Mouse (Mus musculus): ENCODE data around the gene Farp2. TPM values are rescaled to one million over a fixed set of nuclear protein-coding genes. Genes with fewer than 3 reads are reported as not detected.

Farp2 gene
- total RNA-seq, 1 experiment from 2014 or later, result 1.7 TPM

DNA sequence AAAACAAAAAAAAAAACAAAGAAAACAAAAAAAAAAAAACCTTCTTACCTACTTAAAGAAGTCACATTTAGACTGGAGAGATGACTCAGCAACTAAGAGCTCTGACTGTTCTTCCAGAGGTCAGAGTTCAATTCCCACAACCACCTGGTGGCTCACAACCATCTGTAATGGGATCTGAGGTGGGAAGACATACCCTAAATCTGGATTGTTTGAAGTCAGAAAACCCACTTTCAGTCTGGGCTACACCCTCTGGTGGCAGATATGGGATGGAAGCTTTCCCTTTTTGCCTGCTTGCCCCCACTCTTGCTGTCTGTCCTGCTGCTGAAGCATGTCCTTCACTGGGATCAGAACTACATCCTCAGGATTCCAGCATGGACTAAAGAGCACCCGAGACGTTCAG lies 31.3 kb downstream of the Farp2 start:
- no peak for ATAC-seq (ENCODE audit: extremely low read depth, insufficient number of reproducible peaks, low FRiP score, poor library complexity, severe bottlenecking)

DNA sequence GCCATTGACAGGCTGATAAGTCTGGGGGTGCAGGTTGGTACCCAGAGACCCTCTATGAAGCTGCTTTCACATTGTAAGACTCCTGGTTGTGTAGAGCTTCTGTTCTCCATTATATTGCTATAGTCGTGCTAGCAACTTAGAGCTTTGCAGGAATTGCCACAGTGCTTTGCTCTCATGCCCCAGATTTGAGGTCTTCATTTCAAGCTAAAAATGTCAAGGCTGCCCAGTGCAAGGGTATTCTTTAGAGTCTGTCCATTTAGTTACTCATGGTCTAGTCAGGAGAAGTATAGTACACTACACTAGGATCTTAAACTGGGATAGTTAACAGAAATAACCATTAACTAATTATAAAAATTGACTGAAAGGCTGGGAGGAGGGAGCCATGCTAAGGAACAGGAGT lies 35.4 kb downstream of the Farp2 start:
- ATAC-seq (ENCODE audit: extremely low read depth, insufficient number of reproducible peaks, low FRiP score, poor library complexity, severe bottlenecking), result no peak

DNA sequence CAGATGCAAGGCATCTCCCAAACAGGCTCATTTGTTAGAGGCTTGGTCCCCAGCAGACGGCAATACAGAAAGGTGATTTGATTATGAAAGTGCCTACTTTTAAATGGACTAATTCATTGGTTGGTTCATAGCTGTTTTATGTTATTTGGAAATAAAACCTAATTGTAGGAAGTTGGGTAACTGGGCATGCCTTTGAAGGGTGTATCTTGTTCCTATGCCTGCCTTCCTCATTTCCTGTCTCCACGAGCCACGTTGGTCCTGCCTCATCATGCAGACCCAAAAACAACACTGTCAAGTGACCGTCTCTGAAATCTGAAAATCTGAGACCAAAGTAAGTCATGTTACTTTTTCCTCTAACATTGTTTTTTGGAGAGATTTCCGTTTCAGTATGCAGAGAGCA lies 39.5 kb downstream of the Farp2 start:
- ATAC-seq (ENCODE audit: extremely low read depth, insufficient number of reproducible peaks, low FRiP score, poor library complexity, severe bottlenecking), result no peak

DNA sequence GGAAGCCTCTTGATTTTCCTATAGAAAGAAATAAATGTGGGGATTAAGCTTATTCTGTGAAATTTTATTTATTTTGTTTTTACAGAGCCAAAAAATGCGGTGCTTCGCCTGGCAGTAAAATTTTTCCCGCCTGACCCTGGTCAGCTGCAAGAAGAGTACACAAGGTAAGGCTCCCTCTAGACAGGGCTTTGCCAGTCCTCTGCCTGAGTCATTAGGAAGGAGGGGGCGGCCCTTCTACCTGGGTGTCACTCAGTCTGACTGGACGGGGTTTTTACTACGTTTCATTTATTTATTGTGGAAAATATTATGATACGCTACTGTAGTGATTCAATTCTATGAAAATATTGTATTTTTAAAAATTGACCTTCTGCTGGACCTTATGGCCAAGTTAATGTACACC lies 51.3 kb downstream of the Farp2 start:
- ATAC-seq (ENCODE audit: extremely low read depth, insufficient number of reproducible peaks, low FRiP score, poor library complexity, severe bottlenecking), result no peak

DNA sequence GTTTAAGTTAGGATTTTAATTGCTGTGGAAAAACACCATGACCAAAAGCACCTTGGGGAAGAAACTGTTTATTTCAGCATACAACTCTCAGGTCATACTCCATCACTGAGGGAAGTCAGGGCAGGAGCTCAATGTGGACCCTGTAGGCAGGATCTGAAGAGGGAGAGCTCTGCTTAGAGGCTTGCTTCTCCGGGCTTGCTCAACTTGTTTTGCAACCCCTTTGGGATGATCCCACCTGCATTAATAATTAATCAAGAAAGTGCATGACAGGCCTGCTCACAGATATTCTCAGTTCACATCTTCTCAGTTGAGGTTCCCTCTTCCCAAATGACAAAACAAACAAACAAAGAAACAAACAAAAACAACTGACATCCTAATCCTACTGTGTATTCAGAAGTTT lies 51.8 kb downstream of the Farp2 start:
- ATAC-seq (ENCODE audit: extremely low read depth, insufficient number of reproducible peaks, low FRiP score, poor library complexity, severe bottlenecking), result no peak

DNA sequence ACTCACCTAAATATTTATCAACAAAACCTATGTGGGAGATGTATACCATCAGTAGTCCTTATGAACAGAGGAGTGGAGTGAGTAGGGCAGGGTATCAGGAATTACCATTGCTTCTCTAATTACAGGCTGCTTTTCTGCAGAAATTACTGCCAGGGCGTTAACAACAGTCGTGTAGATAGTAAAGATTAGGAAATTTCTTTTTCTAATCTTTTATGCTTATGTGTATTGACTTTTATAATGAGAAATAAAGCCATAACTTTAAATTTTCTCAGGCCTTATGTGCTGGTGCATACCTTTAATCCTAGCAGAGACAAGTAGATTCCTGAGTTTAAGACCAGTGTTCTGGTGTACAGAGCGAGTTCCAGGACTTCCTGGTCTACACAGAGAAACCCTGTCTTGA lies 52.9 kb downstream of the Farp2 start:
- no peak for ATAC-seq (ENCODE audit: extremely low read depth, insufficient number of reproducible peaks, low FRiP score, poor library complexity, severe bottlenecking)

DNA sequence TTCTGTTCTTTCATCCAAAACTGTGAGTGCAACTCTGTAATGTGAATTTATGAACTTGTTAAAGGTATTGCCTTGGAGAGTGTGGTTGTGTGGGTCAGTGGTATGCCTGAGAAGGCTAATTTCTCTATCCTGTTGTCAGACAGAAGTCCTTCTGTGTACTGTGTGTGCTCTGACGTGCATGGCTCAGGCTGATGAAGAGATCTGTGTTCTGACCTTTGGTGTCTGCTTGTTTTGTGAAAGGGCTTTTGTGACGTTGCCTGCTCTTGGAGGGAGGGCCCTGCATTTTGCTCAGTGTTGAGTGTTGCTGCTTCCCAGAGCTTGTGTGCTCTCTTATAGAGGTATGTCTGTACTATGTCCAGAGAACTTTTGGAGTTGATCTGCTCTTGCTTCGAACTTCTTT lies 55.1 kb downstream of the Farp2 start:
- ATAC-seq (ENCODE audit: extremely low read depth, insufficient number of reproducible peaks, low FRiP score, poor library complexity, severe bottlenecking), result no peak

DNA sequence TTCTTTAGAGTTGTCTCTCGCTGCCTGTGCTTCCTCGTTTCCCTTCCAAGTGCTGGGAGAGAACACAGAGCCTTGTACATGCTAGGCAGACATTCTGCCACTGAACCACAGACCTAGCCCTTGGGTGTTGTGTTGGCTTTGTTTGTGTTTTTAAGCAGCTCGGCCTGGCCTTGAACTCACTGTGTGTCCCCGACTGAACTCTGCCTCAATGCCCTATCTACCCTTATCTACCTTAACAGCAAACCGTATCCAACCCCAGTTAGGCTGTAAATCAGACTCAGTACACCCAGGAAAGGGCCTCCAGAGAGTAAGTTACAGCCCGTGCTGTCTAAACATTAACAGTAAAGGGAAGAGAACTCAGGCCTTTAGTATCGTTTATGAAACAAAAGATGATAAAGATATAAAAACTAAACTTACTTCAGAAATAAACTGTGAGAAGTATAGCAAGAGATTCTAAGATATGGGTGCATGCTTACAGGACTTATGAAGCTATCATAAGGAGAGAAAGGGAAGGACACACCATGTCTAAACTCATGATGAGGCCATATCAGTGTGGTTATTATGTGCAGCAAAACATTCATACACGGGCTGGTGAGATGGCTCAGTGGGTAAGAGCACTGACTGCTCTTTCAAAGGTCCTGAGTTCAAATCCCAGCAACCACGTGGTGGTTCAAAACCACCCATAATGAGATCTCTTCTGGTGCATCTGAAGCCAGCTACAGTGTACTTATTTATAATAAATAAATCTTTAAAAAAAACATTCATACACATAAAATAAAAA lies 56.0 kb downstream of the Farp2 start:
- no peak for ATAC-seq (ENCODE audit: extremely low read depth, insufficient number of reproducible peaks, low FRiP score, poor library complexity, severe bottlenecking)

DNA sequence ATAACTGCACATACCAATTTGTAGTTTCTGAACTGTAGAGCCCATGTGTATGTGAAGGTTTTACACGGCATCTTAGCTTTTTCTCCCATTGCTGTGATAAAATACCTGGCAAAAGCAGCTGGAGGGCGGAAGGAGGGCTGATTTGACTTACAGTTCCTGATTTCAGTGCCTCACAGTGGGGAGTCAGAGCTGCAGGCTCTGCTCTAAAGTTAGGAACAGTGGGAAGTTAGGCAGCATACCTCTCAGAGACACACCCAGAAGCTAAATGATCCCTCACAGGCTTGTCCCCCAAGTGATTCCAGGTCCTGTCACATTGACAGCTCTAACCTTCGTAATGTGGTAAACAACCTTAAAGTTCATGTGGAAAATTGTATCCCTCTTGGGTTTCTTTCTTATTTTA lies 65.2 kb downstream of the Farp2 start:
- ATAC-seq (ENCODE audit: extremely low read depth, insufficient number of reproducible peaks, low FRiP score, poor library complexity, severe bottlenecking), result no peak

DNA sequence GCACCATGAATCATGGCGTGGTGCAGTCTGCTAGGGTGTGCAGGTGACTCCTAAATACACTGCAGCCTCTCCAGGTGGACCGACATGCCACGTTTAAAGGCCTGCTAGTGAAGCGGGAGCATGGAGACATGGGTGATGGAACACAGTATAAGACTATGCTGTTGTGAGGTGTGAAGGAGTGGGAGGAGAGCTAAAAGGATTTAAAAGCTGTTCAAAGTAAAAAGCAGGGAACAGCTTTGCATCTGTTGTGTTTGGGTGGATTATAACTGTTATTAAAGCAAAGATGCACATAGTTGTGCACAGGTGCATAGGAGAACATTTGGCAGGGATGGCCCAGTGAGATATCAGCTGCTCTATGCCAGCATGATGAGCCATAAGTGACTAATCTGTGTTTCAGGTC lies 66.0 kb downstream of the Farp2 start:
- no peak for ATAC-seq (ENCODE audit: extremely low read depth, insufficient number of reproducible peaks, low FRiP score, poor library complexity, severe bottlenecking)

DNA sequence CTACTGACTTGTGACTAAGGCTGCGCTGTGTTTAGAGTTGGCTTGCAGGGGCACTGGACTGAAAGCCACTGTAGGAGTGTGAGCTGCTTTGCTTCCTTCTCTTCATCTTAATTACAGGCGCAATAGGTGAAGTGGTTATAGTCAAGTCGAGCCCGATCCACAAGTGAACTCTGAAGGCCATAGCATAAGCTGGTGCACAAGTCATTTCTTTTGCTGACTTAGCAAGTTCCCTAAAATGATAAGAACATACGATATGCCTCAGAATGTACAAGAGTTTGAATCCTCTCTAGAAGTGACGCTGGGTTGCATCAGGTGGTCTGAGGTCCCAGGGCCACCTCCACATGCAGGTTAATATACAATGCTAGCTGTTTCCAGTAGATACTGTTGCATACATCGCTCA lies 69.7 kb downstream of the Farp2 start:
- no peak for ATAC-seq (ENCODE audit: extremely low read depth, insufficient number of reproducible peaks, low FRiP score, poor library complexity, severe bottlenecking)

DNA sequence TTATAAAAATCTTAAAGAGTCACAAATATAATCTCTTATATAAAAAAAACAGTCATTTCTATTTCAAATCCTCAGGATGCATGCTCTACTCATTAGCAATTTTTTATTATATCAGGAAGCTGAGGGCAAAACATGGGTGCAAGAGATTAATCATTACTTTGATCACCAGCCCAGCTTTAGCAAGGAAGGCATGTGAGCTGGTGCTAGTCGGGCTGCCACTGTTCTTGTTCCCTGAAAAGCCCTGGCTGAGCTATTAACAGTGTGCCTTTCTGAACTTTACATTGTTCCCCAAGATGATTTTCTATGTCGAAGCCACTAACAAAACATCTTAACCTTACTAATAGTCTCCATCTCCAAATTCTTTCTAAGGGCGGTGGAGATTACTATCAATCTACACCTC lies 76.5 kb downstream of the Farp2 start:
- no peak for ATAC-seq (ENCODE audit: extremely low read depth, insufficient number of reproducible peaks, low FRiP score, poor library complexity, severe bottlenecking)

DNA sequence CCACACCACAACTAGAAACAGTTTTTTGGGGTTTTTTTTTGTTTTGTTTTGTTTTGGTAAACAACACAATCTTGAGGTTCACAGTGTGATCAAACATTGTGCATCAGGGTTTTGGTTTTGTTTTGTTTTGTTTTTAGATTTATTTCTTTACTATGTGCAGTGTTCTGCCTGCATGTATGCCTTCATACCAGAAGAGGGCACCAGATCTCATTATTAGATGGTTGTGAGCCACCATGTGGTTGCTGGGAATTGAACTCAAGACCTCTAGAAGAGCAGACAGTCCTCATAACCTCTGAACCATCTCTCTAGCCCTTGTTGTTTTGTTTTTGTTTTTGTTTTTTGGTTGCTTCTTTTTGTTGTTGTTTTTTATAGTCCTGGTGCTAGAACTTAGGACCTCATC lies 82.1 kb downstream of the Farp2 start:
- no peak for ATAC-seq (ENCODE audit: extremely low read depth, insufficient number of reproducible peaks, low FRiP score, poor library complexity, severe bottlenecking)

DNA sequence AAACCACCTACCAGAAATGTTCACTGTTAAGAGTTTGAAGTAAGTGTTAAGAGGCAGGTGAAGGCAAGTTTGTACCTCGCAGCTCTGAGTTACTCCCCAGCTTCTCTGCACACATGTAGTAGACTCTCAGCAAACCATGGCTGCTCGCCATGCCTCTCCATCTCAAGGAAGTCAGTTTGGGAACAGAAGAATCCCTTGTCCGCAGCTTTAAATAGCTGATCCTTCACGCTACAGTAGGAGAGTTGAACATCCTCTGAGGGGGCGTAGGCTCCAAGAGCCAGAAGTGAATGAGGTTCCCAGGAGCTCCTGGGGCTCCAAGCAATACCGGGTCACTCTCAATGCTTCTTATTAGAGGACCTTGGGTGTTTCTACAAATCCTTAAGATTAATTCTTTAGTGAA lies 84.0 kb downstream of the Farp2 start:
- ATAC-seq (ENCODE audit: extremely low read depth, insufficient number of reproducible peaks, low FRiP score, poor library complexity, severe bottlenecking), result no peak

DNA sequence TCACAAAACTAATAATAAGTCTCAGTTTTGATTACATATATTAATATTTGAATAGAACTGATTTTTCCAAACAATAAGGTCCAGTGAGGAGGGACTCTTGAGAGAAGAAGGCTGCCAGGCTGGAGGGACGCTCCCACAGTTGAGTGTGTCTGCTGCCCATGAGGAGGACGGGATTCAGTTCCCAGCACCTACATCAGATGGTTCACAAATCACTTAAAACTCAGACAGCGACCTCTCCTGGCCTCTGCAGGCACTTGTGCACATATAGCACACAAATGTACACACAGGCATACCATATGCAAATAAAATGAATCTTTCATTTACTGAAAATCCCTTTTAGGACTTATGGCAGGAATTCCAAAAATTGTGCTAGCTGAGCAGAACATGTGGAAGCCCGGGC lies 91.0 kb downstream of the Farp2 start:
- no peak for ATAC-seq (ENCODE audit: extremely low read depth, insufficient number of reproducible peaks, low FRiP score, poor library complexity, severe bottlenecking)

DNA sequence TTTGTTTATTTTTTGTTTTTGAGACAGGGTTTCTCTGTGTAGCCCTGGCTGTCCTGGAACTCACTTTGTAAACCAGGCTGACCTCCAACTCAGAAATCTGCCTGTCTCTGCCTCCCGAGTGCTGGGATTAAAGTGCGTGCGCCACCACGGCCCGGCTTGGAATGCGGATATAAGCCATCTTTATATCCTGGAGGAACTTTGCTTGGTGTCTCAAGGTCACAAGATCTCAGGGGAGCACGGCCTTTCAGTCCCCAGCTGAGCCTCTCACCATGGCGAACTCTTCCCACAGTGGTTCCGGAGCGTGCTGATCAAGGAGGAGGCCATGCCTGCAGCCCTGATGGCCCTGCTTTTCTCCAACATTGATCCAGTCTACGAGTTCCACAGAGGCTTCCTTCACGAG lies 92.0 kb downstream of the Farp2 start:
- no peak for ATAC-seq (ENCODE audit: extremely low read depth, insufficient number of reproducible peaks, low FRiP score, poor library complexity, severe bottlenecking)

DNA sequence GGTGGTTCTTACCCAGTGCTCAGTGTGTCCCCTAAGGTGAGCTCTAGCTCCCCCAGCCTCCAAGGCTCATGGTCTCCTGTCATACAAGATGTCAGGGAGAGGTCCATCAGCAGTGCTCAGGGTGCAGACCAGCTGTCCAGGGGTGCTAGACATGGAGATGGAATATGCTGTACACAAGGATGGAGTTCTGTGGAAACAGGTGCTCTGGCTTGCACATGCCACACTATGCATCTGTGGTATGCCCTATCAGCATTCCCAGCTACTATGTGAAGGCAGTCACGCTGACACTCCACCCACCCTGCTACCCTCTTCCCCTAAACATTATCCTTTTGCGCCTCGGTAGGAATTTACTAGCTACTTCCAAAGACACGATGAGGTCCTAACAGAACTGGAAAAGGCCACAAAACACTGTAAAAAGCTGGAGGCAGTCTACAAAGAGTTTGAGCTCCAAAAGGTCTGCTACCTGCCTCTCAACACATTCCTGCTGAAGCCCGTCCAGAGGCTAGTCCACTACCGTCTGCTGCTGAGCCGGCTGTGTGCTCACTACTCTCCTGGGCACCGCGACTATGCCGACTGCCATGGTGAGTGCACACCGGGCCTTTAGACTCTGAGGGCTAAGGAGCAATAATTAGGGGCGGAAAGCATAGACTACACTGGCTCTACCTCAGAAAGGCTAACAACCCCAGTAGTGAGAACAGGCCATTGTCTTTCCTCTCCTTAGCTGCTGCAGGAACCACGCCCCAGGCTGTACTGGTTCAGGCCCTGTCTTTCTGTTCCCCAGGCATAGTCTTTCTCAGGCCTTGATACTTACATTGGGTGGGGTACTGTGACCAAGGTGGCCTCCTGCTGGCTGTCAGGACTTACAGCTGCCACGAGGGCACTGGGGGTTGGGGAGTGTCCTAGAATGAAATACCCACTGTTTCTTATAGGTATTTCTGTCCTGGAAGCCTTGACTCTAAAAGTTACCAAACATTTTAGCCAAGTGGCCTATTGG lies 95.5 kb downstream of the Farp2 start:
- no peak for ATAC-seq (ENCODE audit: extremely low read depth, insufficient number of reproducible peaks, low FRiP score, poor library complexity, severe bottlenecking)

DNA sequence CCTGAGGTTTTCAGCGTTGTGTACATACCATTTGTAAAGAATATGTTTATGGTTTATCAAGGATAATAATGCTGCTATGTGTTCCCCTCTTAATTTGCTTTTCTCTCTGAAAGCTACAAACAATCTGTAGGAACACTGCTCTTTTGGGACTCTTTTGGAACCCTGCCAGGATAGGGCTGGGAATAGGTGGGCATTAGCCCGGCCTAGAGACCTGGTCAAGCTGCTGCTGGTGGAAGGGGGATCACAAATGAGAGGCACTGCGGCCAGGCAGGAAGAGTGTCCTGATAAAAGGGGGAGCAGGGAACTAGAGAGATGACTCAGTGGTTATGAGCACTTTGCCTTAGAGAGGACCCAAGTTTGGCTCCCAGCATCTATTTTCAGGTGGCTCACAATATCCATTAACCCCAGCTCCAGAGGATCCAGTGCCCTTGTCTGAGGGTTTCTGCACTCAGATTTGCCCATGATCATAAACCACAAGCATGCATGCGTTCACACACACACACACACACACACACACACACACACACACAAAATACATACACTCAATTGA lies 96.9 kb downstream of the Farp2 start:
- no peak for ATAC-seq (ENCODE audit: extremely low read depth, insufficient number of reproducible peaks, low FRiP score, poor library complexity, severe bottlenecking)

DNA sequence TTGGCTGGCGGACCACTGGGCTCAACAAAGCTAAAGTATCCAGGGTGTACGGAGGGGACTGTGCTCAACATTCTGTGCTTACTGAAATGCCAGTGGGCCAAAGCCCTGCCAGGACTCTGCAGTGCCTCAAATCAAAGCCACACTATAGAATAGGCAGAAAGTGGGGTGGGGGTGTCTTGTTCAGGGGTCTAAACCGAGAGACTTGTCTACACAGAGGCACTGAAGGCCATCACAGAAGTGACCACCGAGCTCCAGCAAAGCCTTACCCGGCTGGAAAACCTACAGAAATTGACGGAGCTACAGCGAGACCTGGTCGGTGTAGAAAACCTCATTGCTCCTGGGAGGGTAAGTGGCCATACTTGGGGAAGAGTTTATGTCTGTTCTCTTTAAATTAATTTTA lies 97.9 kb downstream of the Farp2 start:
- no peak for ATAC-seq (ENCODE audit: extremely low read depth, insufficient number of reproducible peaks, low FRiP score, poor library complexity, severe bottlenecking)
